Mouse (Mus musculus) left cerebral cortex, postnatal 10 days (tissue): ENCODE results near the gene Slco2a1. TPM values are rescaled to one million over a fixed set of nuclear protein-coding genes. Genes with fewer than 3 reads are reported as not detected.
"Not testable (repeated sequence)": the region's sequence is repeated elsewhere in the genome, so short reads cannot be mapped to it uniquely, and the experiment has no call there.

Source experiments
- DNase-seq, 2 experiments: peaks; one replicate each; pipeline ENCODE4 v3.0.0; 2021 to 2022; ENCODE audit warnings: low spot score in 2 of 2, mixed read lengths in 1 of 2; ENCODE audit errors: extremely low spot score in 1 of 2
- intact Hi-C: fragments of 180-260 bp; cut with DNase I; formaldehyde crosslinking; loops from one replicate; pipeline ENCODE4 v1.15.1; 2025
- total RNA-seq, 2 experiments: library from RNA; stranded (reverse); gene quantifications; 2 replicates each; pipeline ENCODE4 v1.2.3; 2021

Gene Slco2a1
- total RNA-seq, 2 experiments from 2014 or later, result 1.9 to 3.2 TPM

DNA sequence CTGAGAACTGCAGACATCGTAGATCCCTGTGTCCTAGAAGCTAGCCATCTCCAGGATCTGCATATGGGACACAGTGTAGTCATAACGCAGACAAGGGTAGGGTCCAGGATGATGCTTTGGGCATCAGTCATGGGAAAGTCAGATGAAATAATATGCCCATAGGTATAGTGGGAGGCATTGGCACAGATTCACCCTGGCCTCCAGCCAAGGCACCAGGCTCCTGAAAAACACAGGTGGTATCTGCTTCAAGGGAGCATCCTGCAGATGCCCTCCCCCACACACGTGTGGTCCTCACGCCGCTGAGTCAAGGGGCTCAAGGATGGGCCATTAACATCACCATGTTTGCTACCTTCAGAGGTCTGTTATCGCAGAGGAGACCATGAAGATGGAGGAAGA, 83.7 kb downstream of the Slco2a1 start:
- DNase-seq, result no peak
- intact Hi-C loops, result no loop called here

DNA sequence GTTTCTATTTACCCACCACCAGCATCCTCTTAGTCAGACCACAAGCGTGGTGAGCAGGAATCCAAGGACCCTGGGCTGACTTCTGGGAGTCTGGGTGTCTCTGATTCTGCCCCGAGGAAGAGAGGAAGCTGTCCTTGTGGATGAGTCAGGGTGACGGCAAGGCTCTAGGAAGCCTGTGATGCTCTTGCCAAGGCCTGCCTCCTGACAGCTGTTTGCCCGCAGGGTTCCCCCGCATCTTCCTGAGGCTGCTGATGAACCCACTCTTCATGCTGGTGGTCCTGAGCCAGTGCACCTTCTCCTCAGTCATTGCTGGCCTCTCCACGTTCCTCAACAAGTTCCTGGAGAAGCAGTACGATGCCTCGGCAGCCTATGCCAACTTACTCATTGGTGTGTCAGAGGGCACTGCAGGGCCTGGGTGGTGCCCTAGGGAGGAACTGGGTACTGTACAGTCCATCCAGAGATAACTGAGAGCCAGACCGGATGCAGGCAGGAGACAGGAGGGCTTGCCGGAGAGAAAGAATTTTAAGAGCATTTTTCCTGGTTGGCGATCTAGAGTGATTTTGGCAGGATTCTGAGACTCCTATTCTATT, 84.5 kb downstream of the Slco2a1 start:
- intact Hi-C loops, result no loop called here
- DNase-seq, result no peak

DNA sequence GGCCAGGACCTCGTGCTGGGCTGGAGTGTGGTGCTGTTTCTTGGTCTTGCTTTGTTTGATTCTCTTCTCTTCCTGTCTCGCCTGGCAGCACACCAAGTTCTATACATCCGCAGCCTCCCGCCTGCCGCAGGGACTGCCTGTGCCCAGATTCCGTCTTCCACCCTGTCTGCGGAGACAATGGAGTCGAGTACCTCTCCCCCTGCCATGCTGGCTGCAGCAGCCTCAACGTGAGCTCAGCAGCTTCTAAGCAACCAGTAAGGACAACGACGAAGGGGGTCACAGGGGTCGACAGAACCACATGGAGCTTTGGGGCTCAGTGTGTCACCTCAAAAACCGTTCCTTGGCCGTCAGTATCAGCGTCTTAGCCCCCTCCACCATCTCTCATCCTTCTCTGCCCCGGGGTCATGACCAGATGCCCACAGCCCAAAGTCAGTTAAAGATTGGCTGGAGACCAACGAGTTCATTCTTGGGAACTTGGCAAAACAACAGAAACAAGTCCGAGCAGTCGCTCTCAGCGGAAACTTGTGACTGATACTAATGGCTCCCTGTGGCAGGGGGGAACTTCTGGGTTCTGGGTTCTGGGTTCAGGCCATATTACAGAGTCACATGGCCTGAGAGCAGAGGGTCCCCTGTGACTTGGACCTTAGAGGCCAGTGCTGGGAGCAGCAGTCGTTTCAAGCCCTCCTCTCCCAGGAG, 88.5 kb downstream of the Slco2a1 start:
- peak in 1 of 2 experiments; percentile 66 for DNase-seq
- intact Hi-C loops, result no loop called here

DNA sequence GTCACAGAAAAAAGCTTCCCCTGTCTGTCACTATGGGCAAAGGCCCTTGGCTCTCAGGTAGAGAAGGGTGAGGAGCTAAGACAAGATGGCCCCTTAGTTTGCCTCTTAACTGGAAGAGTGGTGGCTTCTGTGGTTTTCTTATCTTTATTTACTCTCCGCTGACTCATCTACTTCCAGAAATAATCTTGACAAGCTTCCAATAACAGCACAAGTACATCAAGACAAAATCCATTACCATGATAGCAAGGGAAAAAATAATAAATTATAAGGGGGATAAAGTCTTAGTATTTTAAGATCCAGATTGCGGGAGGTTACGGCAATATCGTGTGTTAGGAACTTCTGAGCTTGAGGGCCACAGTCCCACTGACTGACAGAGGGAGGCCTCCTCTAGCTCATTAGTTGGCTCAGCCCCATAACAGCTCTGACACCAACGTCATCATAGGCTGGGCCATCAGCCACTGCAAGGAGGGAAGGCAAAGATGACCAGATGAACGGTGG, 89.7 kb downstream of the Slco2a1 start:
- intact Hi-C loops, result no loop called here
- no peak for DNase-seq

DNA sequence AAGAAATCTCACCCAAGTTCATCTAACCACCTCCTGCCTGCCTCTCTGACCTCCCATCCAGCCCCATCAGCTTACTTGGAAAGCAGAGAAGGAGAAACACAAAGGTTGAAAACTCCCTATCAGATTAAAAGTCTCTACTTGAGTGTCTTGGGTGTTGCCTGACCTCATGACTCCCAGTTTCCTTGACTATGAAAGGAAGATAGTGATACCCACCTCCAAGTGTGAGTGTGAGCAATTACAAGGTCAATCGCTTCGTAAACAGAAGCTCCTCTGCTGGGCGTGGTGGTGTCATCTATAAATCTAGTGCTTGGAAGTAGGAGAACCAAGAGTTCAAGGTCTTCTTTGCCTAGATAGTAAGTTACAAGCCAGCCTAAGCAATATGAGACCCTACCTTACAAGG, 91.7 kb downstream of the Slco2a1 start:
- intact Hi-C loops, result no loop called here
- DNase-seq, result no peak

DNA sequence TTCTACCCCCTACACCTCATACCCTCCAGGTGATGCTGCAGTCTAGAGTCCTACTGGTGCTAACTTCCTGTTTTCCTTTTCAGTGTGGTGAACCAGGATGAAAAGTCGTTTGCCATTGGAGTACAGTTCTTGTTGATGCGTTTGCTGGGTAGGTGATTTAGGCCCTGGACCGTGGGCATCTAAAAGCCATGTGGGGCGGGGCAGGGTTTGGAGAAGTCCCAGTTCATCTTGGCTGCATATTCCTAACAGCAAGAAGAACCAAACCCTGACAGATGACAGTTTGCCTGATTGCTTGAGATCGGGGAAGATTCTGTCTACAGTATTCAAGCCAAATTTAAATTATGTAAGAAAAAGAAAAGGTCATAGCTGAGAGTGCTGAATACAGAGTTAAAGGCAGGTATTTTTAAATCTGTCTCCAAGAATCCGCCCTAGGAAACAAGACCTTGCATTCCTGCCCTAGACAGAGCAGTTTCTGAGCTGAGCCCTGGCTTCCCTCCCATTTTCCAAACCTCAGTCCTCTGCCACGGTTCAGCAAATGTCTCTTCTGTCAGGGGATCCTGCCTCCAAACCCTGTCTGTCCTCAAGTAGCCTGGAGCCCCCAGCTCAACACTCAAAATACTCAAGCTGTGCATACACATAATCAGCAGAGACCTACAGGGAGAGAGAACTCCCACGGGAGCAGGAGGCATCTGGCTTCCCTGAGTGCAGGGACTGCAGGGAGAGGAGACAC, 93.9 kb downstream of the Slco2a1 start:
- DNase-seq, result no peak
- intact Hi-C loops, result no loop called here

DNA sequence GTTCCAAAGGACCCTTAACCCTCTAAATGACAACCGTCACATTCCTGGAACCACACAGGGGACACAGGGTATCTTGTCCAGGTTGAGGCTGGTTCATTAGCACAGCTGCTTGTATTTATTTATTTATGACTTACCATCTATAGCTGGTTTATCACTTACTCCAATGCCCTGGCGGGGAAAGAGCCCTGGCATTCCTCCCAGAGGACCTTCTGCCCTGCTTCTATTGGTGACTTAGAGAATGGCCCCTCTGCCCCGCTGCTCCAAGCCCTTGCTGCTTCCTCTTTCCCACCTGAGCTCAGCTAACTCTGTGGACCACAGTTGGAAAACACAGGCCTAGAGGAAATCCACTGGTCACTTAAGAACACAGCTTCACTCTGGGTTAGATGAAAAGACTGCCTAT, 94.9 kb downstream of the Slco2a1 start:
- DNase-seq, result no peak
- intact Hi-C loops, result no loop called here

DNA sequence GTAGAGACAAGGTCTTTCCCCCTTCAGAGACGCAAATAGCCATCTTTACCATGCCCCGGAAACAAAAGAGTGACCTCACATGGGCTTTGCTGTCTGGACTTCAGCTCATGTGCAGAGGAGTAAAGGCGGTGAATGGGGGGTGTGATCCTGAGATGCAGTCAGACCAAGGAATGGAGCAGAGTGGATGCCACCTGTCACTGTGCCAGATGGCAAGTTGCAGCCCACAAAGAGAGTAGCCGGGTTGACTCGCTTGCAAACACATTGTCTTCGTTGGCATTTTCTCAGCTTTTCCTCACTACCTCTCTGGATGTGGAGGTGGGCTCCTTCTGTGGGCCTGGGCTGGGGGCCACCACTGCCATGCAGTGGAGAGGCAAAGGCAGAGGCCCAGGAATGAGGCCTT, 98.2 kb downstream of the Slco2a1 start:
- no peak for DNase-seq
- intact Hi-C loops, result no loop called here

DNA sequence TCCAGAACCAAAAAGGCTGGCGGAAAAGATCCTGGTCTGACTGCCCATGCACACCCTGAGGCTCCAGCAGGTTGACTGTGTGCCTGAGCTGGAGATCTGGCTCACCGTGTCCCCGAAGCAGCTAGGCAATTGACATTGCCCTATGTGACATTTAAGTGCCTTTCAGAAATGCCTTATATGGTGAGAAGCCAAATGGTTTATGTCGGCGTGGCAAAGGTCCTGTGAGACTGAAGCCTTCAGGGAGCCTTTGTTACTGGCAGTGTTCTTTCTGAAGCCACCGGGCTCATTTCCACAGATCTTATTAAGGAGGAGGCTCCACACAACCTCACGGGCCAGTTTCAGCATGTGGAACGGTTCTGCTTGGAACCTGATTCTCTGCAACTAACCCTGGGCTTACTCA, 98.8 kb downstream of the Slco2a1 start:
- intact Hi-C loops, result no loop called here
- DNase-seq, result peak in 1 of 2 experiments; percentile 10

DNA sequence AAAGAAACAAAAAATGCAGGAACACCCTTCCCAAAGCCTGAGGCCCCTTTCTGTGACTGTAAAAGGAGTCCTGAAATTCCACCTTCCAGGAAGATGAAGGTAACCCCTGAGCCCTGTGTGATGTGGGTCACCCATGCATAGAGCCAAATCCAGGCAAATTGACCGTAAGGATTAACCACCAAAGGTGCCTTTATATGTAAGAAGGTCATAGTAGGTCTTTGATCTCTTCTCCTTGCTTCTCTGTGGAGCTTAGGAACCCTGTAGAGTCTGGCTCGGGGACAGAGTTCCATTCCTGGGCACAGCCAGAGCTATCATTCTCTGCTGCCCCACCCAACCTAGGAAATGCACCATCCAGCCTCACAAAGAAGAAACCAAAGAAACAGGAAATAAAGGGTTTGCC, 100.1 kb downstream of the Slco2a1 start:
- intact Hi-C loops, result no loop called here
- DNase-seq, result peak in 1 of 2 experiments; percentile 7

DNA sequence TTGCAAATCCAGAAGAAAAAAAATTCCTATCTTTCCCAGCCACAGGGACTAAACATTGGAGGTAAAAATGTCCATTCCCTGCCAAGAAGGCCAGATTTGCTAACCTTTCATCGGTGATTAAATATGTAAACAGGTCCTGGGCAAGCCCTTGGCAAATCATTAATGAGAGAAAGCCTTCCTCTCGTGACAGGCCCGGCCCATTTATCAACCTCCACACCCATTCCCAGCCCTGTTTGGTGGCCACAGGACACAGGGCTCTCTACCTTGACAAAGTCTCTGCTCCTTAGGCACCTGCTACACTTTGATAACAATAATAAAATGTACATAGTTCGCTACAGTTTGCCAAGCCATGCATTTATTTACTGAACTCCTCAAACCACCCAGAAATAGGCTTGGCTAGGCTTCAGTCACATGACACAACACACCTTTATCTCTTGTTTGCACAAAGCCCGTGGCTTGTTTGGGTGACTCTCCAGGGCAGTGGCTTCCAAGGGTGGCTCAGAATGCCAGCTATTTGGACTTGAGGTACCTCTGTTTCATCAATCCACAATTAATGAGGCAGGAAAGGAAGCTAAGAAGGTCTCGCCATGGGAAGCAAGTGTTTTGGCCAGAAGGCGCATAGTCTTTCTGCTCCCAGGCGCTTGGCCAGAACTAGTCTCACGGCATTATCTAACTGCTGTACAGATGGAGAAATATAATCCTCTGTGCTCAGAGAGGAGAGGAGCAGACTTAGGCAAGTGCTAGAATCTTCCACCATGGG, 101.8 kb downstream of the Slco2a1 start:
- DNase-seq, result peak in 1 of 2 experiments; percentile 47
- intact Hi-C loops, result loop anchor here (5.0 kb wide), 1 partner anchor 87 kb away; no protein-coding TSS in a partner anchor

DNA sequence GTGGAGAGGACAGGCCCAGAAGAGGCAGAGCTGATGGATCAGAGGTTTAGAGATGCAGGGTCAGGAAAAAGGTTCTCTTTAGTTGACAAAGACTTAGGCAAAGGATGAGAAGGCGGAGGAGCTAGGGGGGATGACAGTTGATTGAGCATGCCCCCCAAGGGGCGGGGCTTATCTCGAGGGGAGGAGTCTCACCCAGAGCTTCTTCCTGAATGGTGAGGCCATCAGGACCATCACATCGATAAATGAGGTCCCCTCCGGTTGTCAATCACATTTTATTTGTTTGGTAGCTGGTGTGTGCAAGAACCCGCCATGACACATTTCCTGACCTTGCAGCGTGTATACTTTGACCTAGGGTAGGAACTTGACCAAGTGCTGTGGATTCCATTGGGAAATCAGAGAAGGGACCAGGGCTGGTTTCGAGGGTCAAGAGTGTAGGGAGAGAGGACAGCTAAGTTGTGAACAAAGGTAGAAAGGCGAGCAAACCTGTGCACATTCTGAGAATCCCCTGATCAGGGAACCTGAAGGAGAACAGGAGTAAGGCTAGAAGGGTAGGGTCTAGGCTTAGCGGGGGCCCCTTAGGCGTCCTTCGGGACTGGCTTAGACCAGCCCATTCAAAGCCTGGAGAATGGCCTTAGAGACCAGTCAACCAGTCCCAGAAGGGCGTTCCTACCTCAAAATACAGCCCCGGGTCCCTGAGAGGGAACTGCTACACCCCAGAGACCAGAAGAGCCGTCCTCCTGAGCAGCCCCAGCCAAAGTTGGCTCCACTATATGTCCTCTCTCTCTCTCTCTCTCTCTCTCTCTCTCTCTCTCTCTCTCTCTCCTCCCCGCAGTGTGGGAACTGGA, 102.7 kb downstream of the Slco2a1 start:
- intact Hi-C loops, result loop anchor here (5.0 kb wide), 1 partner anchor 86 kb away; no protein-coding TSS in a partner anchor
- DNase-seq, result peak in 1 of 2 experiments; percentile 34

DNA sequence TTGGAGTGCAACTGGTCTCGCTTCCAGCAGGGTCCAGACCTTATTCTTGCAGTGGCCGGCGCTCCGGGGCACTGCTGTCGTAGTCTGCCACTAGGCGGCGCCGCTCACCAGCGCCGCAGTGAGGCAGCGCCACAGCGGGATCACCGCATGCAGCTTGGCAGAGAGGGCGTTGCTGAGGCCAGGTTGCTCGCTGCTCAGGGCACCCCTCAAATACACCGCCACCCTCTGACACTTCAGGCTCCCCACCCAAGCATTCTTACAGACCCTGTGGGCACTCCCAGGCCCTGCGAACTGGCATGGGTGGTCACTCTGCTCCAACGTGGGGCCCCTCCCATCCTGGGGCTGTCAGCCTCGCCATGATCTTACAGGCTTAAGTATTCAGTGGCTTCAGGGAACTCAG, 103.7 kb downstream of the Slco2a1 start:
- peak; percentile 52 to 86 for DNase-seq
- intact Hi-C loops, result loop anchor here (5.0 kb wide), 1 partner anchor 85 kb away; no protein-coding TSS in a partner anchor

DNA sequence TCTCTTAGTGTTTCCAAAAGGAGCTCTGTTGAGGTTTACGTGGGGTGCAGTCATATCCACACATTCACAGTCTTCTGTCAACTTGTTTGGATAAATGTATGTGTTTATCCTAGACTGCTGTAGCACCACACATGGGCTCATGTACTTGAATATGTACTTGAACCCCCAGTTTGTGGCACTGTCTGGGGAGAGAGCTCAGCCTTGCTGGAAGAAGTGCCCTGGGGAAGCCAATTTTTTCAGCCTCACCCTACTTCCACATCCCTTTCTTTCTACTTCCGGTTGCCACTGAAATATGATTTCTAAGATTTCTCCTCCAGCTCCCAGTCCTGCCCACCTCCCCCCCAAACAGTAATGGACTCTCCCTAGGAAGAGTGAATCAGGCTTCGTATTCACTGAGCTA, 105.2 kb downstream of the Slco2a1 start:
- peak in 1 of 2 experiments; percentile 10 for DNase-seq
- intact Hi-C loops, result loop anchor here (5.0 kb wide), 1 partner anchor 84 kb away; no protein-coding TSS in a partner anchor

DNA sequence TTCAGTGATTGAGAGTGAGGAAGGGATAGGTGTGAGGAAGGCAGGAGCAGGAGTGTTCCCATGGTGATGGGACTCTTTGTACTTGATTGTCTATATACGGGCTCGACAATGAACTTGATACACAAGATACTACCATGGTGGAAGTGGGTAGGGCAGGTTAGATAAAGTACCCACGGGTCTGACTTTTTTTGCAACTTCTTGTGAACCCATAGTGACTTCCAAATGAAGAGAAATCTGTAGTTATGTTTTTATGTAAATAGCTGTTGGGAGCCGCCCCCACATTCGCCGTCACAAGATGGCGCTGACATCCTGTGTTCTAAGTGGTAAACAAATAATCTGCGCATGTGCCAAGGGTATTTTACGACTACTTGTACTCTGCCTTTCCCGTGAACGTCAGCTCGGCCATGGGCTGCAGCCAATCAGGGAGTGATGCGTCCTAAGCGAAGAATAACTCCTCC, 119.9 kb downstream of the Slco2a1 start:
- intact Hi-C loops, DNase-seq: not testable (repeated sequence)

DNA sequence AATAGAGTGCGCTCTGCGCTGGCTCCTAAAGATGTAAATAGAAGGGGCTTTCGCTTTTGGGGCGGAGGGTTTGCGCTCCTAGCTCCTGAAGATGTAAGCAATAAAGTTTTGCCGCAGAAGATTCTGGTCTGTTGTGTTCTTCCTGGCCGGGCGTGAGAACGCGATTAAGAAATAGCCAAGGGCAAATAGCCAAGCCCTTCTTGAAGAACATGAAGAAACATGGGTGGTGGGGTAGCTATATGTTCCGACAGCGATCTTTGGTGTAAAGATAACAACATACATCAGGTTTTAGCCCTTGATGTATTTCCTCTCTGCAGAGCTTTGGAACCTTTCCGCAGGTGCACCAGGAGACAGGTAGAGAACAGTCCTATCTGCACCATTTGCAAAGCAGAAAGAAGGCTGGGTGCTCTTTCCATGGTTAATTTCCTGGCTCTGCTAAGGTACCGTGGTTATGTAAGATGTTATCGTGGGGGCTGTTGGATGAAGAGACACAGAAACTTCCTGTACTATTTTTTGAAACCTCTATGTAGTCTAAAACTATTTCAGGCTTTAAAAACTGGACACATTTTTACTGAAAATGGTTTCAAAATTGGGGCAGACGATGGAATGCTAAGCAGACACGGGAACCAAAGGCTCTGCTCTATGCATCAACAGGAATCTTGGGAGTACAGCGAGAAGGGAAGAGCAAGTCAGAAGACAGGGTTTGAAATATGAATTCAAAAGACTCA, 120.6 kb downstream of the Slco2a1 start:
- intact Hi-C loops, result no loop called here
- DNase-seq, result no peak

DNA sequence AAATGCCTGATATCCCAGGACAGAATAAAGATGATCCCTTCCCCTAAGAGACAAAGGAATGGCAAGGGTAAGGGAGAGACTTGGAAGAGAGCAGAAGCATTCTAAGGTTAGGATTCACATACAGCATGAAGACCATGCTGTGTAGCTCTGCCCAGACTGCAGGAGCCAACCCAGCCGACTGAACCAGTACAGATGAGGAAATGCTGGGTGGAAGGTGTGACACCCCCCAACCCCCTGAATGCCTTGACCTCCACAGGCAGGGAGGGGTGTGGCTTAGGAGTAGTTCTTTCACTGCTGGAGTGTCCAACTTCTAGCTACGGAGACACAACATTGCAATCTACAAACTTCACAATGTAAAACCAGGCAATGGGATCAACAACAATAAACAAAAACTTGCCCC, 121.4 kb downstream of the Slco2a1 start:
- intact Hi-C loops, result loop anchor here (5.0 kb wide), 1 partner anchor 192 kb away; no protein-coding TSS in a partner anchor

More for the DNA sequence above, 121.4 kb downstream of the Slco2a1 start:
- DNase-seq, result no peak
